Mouse (Mus musculus): ENCODE data around the gene Il21r. TPM values are rescaled to one million over a fixed set of nuclear protein-coding genes. Genes with fewer than 3 reads are reported as not detected.

Gene Il21r
- polyA plus RNA-seq, 1 experiment from 2014 or later, result 0.35 TPM

DNA sequence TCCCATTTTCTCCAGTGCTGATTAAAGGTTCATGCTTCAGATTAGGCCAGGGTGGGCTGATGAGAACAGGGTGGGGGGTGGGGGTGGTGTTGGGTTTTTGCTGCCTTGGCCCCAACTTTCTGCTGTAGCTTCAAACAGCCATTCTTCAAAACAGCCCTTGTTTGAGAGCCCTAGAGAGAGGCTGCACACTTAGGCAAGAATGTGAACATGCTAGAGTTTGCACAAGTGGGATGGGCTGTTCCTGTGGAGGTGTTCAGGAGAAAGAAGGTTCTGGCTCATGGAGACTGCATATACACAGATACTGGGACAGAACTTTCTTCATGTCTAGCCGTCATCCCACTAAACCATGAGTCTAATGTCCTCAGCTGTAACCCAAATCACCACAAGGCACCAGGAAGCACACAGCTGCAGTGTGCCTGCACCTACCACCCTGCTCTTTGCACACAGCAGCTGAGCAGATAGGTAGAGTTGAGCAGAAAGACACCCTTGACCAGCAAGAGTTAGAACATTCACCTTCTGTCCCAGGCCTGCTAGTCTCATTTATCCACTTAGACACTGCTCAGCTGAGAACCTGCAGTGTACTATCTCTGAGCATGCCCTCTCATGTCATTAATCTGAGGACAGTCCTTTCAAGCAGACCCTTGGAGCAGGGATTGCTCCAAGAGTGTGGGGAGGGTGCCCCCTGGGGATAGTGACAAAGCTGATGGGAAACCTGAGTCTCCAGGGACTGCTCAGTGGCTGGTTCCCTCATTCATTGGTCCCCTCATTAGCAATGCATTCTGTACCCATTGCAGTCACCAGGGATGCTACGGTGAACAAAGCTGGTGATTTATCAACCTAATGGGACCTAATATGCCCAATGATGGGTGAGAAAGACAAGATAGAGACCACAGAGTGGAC, 3.3 kb downstream of the Il21r start:
- H3K27me3 ChIP-seq (replicated peaks), result no peaks in the 10 kb centered on the region
- H3K36me3 ChIP-seq, result no peaks in the 10 kb centered on the region
- H3K4me1 ChIP-seq, result no peaks in the 10 kb centered on the region; the same call in 1 of the 2 replicates
- no peak overlapping the region for H3K4me2 ChIP-seq (replicated peaks)
- H3K4me3 ChIP-seq, result no peak overlapping the region
- WGBS, result 60% methylated on average over 2 of the region's 2 CpGs
- no peak overlapping the region for H3K9ac ChIP-seq
- no peaks in the 10 kb centered on the region for H3K9me3 ChIP-seq
- H3K27ac ChIP-seq, result no peak overlapping the region
- ATAC-seq (ENCODE audit: low FRiP score, low read depth), result no peak

- Histone ChIP-seq H3K4me2 (replicated peaks) (no peak overlapping the region), H3K4me1 (no peaks in the 10 kb centered on the region; the same call in 1 of the 2 replicates), H3K4me3 (no peak overlapping the region), H3K27me3 (replicated peaks) (no peaks in the 10 kb centered on the region), H3K36me3 (no peaks in the 10 kb centered on the region), H3K9ac (no peak overlapping the region), H3K27ac (no peak overlapping the region), H3K9me3 (no peaks in the 10 kb centered on the region)
- ATAC-seq (ENCODE audit: low FRiP score, low read depth), result no peak
- WGBS, result 73% methylated on average over 6 of the region's 6 CpGs
Measured at GRCm38 (mm10) chr7:125607384-125608182, 4.4 kb downstream of the Il21r start.

GRCm38 (mm10) chr7:125608183-125608688, 5.0 kb downstream of the Il21r start:
- Histone ChIP-seq H3K9me3 (no peaks in the 10 kb centered on the region), H3K27me3 (replicated peaks) (no peaks in the 10 kb centered on the region), H3K27ac (no peak overlapping the region), H3K4me2 (replicated peaks) (no peak overlapping the region), H3K4me3 (no peak overlapping the region), H3K36me3 (no peaks in the 10 kb centered on the region), H3K9ac (no peak overlapping the region), H3K4me1 (no peaks in the 10 kb centered on the region; the same call in 1 of the 2 replicates)
- ATAC-seq (ENCODE audit: low FRiP score, low read depth), result no peak
- 83% methylated on average over 4 of the region's 4 CpGs for WGBS

DNA sequence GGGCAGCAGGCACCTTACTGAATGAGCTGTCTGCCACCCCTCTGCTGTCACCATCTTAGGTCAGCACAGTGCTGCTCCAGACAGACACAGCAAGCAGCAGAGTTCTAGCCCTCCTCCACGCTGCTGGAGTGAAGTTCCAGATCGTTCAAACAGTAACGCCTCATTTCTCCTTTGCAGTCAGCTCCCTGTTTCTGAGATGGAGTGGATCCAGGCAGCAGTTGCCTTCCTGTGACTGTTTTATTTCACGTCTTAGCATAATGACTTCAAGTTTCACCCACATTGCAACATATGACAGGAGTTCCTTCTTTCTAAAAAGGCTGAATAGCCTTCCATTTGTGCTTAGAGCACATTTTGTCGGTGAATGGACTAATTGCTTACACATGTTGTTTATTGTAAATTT, 10.3 kb downstream of the Il21r start:
- Histone ChIP-seq H3K4me2 (replicated peaks) (no peak overlapping the region), H3K4me1 (no peaks in the 10 kb centered on the region), H3K36me3 (no peaks in the 10 kb centered on the region), H3K9ac (no peak overlapping the region), H3K27me3 (replicated peaks) (no peaks in the 10 kb centered on the region), H3K27ac (no peak overlapping the region), H3K4me3 (no peak overlapping the region), H3K9me3 (no peaks in the 10 kb centered on the region)
- ATAC-seq (ENCODE audit: low FRiP score, low read depth), result no peak
- WGBS, result 76% methylated on average over 5 of the region's 5 CpGs

GRCm38 (mm10) chr7:125615453-125615852, 12.2 kb downstream of the Il21r start:
- Histone ChIP-seq H3K27ac (no peak overlapping the region), H3K36me3 (no peaks in the 10 kb centered on the region), H3K4me3 (no peak overlapping the region), H3K9me3 (no peaks in the 10 kb centered on the region), H3K9ac (no peak overlapping the region), H3K4me1 (no peaks in the 10 kb centered on the region), H3K27me3 (replicated peaks) (no peaks in the 10 kb centered on the region), H3K4me2 (replicated peaks) (no peak overlapping the region)
- WGBS, result 87% methylated on average over 7 of the region's 7 CpGs
- ATAC-seq (ENCODE audit: low FRiP score, low read depth), result no peak

DNA sequence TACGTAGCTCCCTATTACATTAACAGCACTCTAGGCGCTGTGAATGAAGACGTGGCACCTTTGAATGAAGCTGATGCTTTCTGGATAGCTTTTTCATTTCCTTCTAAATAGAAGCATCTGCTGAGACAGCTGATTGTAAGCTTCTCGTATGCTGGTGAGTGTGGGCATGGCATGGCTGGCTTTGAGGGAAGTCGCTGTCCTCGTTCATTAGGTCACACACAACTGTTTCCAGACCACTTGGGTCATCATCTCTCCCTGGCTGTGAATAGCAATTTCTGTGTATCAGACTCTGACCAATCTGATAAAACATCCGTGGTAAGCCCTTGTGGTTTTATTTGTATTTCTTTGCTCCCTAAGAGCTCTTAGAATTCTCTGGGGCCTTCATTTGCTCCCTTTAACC, 14.8 kb downstream of the Il21r start:
- 89% methylated on average over 7 of the region's 7 CpGs for WGBS

GRCm38 (mm10) chr7:125620077-125620476, 16.8 kb downstream of the Il21r start:
- 74% methylated on average over 4 of the region's 4 CpGs for WGBS
- H3K27ac ChIP-seq, result no peak overlapping the region
- H3K9ac ChIP-seq, result no peak overlapping the region
- no peak overlapping the region for H3K4me3 ChIP-seq
- H3K9me3 ChIP-seq, result no peaks in the 10 kb centered on the region
- H3K27me3 ChIP-seq (replicated peaks), result no peaks in the 10 kb centered on the region
- no peak for ATAC-seq (ENCODE audit: low FRiP score, low read depth)
- no peak overlapping the region for H3K4me2 ChIP-seq (replicated peaks)
- H3K4me1 ChIP-seq, result no peaks in the 10 kb centered on the region
- no peaks in the 10 kb centered on the region for H3K36me3 ChIP-seq

More for the DNA sequence above, 14.8 kb downstream of the Il21r start:
- H3K27me3 ChIP-seq (replicated peaks), result no peaks in the 10 kb centered on the region
- no peak overlapping the region for H3K4me3 ChIP-seq
- no peak overlapping the region for H3K27ac ChIP-seq
- no peak for ATAC-seq (ENCODE audit: low FRiP score, low read depth)
- H3K4me1 ChIP-seq, result no peaks in the 10 kb centered on the region
- no peak overlapping the region for H3K4me2 ChIP-seq (replicated peaks)
- H3K36me3 ChIP-seq, result no peaks in the 10 kb centered on the region
- no peak overlapping the region for H3K9ac ChIP-seq
- no peaks in the 10 kb centered on the region for H3K9me3 ChIP-seq

DNA sequence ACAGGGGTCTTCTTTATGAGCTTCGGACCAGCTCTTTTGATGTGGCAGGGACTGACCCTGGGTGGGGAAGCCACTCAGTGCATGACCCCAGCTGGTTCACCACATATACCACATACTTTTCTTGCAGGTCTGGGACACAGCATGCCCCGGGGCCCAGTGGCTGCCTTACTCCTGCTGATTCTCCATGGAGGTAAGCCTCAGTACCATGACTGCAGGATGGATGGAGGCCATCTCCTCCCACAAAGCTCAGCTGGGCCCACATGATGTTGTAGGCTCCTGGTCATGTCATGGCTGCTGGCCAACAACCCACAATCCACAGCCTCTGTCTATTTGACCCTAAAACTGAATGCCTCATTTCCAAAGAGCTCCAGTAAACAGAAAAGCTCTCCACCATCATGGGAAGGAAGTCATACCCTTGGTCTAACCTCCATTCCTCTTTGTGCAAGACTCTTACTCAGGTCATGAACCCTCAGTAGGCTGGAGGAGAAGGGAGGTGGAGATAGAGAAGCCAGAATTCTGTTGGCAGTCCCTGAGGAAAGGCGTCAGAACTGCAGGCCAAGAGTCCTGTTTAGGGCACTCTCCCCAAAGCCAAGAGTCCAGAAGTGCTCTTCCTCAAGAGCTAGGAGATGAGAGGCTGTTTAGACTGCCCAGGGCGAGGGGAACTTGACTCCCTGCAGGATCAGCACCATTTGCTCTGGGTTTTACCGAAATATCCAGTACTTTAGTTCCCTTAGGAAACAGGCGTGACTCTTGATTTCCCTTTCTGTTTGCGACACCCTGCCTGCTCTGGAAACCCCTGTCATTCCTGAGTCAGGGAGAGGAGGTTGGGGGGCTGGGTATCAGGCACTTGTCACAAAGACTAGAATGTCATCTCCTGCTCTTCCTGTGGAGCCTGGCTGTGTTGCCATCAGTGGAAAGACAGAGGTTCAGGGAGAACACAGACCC, 19.8 kb downstream of the Il21r start:
- Histone ChIP-seq H3K9ac (no peak overlapping the region), H3K36me3 (no peaks in the 10 kb centered on the region), H3K4me2 (replicated peaks) (no peak overlapping the region), H3K9me3 (no peaks in the 10 kb centered on the region), H3K27ac (no peak overlapping the region), H3K4me3 (no peak overlapping the region), H3K27me3 (replicated peaks) (no peaks in the 10 kb centered on the region), H3K4me1 (no peaks in the 10 kb centered on the region)
- 78% methylated on average over 7 of the region's 7 CpGs for WGBS
- ATAC-seq (ENCODE audit: low FRiP score, low read depth), result no peak

DNA sequence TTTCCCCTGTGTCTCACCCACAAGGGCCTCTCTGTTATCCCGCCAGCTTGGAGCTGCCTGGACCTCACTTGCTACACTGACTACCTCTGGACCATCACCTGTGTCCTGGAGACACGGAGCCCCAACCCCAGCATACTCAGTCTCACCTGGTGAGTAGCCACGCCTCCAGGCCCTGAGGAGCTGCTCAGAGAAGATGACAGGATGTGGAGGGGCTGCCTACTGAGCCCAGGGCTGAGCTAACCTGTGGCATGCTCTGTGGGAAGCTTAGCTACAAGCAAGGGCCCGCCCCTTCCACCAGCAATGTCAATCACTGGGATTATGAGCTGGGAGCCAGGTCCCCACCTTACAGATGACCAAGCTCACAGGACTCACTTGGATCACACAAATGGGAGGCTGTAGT, 22.0 kb downstream of the Il21r start:
- ATAC-seq (ENCODE audit: low FRiP score, low read depth), result no peak
- WGBS, result 79% methylated on average over 4 of the region's 4 CpGs
- Histone ChIP-seq H3K9ac (no peak overlapping the region), H3K4me3 (no peak overlapping the region), H3K4me1 (no peaks in the 10 kb centered on the region; the same call in 1 of the 2 replicates), H3K27ac (no peak overlapping the region), H3K9me3 (peaks cover 6% of the 10 kb centered on the region; the same call in 1 of the 2 replicates), H3K27me3 (replicated peaks) (0 out of 2 replicates have a peak, but pooled peaks cover 2% of the 10 kb centered on the region), H3K4me2 (replicated peaks) (no peak overlapping the region), H3K36me3 (no peaks in the 10 kb centered on the region)

DNA sequence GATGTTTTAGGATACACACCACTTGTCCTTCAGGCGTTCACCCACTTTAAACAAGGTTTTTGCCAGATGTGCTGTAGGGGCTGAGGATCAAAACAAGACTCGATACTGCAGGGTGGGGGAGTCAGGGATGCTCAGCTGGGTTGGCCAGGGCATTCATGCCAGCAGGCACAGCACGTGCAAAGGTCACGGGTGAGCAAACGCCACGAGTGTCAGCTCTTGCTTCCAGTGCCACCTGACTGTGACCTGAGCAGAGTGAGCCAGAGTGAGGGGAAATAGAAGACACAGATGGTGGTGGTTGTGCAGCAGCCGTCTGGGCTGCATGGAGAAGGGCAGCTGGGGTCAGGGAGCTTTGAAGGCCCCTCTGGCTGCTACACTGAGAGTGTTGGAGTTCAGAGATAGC, 22.6 kb downstream of the Il21r start:
- no peaks in the 10 kb centered on the region; the same call in 1 of the 2 replicates for H3K4me1 ChIP-seq
- H3K9me3 ChIP-seq, result peaks cover 6% of the 10 kb centered on the region; the same call in 1 of the 2 replicates
- H3K9ac ChIP-seq, result no peak overlapping the region
- 62% methylated on average over 7 of the region's 7 CpGs for WGBS
- H3K4me2 ChIP-seq (replicated peaks), result no peak overlapping the region
- H3K27me3 ChIP-seq (replicated peaks), result 0 out of 2 replicates have a peak, but pooled peaks cover 4% of the 10 kb centered on the region
- H3K27ac ChIP-seq, result no peak overlapping the region
- no peaks in the 10 kb centered on the region for H3K36me3 ChIP-seq
- H3K4me3 ChIP-seq, result no peak overlapping the region
- no peak for ATAC-seq (ENCODE audit: low FRiP score, low read depth)

- Histone ChIP-seq H3K9ac (no peak overlapping the region), H3K9me3 (peaks cover 6% of the 10 kb centered on the region; the same call in 1 of the 2 replicates), H3K4me1 (peaks cover 5% of the 10 kb centered on the region; the same call in 1 of the 2 replicates), H3K27ac (no peak overlapping the region), H3K4me2 (replicated peaks) (no peak overlapping the region), H3K27me3 (replicated peaks) (0 out of 2 replicates have a peak, but pooled peaks cover 4% of the 10 kb centered on the region), H3K4me3 (no peak overlapping the region), H3K36me3 (no peaks in the 10 kb centered on the region)
- WGBS, result 66% methylated on average over 4 of the region's 4 CpGs
- no peak for ATAC-seq (ENCODE audit: low FRiP score, low read depth)
Measured at GRCm38 (mm10) chr7:125630317-125630716, 27.1 kb downstream of the Il21r start.
